Mouse (Mus musculus) cerebellum, postnatal 4 days (tissue): ENCODE results near the gene Mcemp1.
A peak's percentile ranks its signal among the peaks of the same experiment; 100 is the strongest.

Experiments used
- DNase-seq, 2 experiments: peaks; one replicate each; pipeline ENCODE4 v3.0.0; 2022; ENCODE audit warnings: low spot score in 2 of 2, mixed read lengths in 1 of 2

Mcemp1 gene

GRCm38 (mm10) chr8:3671980-3672491, 6.5 kb downstream of the Mcemp1 start, which contains the start of gene Fcor:
Gene Fcor (minus strand): TSS chr8:3672362.
- DNase-seq: peak; percentile 79 to 86

- no peak for DNase-seq
Observed at GRCm38 (mm10) chr8:3674671-3675070, 9.1 kb downstream of the Mcemp1 start.

DNA sequence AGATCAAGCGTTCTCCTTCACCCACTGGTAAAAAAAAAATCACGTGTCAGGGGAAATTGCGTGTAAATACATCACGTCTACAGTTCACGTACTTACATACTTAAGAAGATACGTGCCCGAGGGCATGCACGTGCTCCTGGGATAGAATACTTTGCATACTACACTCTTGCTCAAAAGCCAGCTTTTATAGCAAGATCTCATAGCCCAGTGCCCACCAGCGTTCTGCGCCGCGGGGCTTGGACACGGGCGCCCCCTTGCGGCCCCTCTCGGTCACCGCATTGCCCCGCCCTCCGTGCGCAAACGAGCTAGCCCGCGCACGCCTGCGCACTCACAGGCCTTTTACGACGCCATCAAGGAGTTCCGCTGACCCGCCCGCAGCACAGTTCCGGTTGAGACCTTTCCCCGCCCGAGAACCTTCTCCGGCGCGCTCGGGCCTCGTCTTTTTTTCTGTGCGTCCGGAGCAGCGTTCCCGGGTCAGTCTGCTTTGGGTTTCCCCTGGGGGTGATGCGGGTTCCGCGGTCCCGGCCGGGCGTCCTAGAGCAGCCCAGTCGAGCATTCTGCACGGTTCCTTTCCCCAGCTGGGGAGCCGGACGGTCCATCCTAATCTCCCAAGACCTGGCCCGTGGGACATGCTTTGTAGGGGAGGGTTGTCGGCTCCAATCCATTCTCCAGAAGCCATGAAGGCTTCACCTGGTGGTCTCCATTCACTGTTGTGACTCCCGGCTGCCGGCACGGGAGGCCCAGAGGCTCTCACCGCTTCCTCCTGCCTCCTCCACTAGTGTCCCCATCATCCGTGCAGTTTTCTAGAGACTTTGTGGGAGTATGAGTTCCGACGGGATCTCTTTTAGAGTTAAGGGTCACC, 10.8 kb downstream of the Mcemp1 start, which contains the start of gene Trappc5:
Gene Trappc5, plus strand, starts transcription at position 169 of the 862 bp plus-strand sequence.
- peak; percentile 96 to 98 for DNase-seq

DNA sequence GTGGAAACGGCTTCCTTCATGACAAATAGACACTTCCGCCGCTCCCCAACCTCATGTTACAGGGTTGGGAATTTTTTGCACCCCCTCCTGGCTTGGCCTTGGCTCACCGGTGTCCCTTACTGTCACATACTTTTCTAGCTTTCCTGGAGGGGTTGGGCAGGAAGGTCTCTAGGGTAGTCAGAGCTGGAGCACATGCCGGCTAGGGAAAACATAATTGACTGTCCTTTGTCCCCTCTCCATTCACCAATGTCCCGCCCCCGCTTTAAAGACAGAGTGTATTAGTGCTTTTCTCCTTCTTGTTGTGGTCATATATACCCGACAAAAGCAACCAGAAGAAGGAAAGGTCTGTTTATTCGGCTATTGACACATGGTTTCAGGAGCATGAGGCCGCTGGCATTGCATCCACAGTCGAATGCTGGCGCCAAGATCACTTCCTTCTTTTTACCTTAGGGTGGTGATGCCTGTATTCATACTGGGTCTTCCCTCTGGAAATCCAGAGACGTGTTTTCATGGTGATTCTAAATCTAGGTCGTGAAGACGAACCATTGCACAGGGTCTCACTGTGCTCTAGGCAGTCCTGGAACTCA, 11.5 kb downstream of the Mcemp1 start:
- DNase-seq: no peak

DNA sequence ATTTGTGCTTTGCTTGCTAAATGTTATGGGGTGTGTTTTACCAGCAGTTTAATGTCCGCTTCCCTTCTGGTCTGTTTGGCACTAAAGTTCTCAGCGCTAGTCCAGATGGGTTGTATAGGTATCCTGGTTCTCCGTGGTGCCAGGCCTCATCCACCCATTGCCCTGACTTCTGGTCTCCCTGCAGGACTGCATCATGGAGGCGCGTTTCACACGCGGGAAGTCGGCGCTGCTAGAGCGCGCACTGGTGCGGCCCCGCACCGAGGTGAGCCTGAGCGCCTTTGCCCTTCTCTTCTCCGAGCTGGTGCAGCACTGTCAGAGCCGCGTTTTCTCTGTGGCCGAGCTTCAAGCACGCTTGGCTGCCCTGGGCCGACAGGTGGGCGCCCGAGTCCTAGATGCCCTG, 13.3 kb downstream of the Mcemp1 start:
- no peak for DNase-seq

- DNase-seq: no peak
Observed at GRCm38 (mm10) chr8:3679236-3679635, 13.7 kb downstream of the Mcemp1 start.

GRCm38 (mm10) chr8:3679656-3680055, 14.1 kb downstream of the Mcemp1 start:
- DNase-seq: no peak

DNA sequence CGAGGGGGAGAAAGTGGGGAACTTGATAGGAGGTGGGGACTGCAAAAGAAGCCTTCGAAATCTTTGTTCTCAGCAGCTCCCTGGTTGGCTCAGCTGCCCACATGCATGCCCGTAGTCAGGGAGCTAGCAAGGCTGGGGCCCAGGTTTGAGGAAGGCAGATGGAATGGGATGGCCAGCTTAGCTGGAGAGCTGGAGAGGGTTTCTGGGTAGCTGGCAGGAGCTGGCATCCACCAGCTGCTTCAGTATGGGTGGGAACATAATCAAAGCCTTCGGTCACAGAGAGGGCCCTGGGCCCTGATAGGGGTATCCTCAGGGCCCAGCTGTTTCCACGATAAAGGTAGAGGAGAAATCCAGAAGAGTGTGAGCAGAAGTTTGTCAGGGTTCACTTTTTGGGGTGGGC, 16.9 kb downstream of the Mcemp1 start:
- DNase-seq: peak in 1 of 2 experiments; percentile 52

- DNase-seq: peak in 1 of 2 experiments; percentile 71
Observed at GRCm38 (mm10) chr8:3683408-3684176, 18.0 kb downstream of the Mcemp1 start.

GRCm38 (mm10) chr8:3684530-3684929, 19.0 kb downstream of the Mcemp1 start:
- no peak for DNase-seq

- DNase-seq: no peak
Observed at GRCm38 (mm10) chr8:3685422-3685821, 19.9 kb downstream of the Mcemp1 start.

DNA sequence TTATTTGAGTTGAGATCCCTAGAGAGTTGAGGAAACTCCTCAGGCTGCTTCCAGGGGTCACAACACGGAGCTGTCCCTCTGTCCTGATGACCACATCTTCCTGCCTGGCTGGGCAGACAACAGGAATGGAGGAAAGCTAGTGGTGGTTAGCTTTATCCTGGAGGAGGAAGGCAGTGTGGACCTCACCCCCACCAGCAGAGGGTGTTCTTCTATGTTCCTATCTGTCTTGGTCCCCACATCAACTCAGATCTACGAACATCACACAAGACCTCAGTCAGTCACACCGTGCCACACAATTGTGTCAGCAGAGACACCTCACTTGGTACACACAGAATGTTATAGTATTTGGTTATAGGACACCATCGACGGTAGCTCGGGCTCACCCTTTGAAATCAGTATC, 22.0 kb downstream of the Mcemp1 start:
- DNase-seq: no peak

DNA sequence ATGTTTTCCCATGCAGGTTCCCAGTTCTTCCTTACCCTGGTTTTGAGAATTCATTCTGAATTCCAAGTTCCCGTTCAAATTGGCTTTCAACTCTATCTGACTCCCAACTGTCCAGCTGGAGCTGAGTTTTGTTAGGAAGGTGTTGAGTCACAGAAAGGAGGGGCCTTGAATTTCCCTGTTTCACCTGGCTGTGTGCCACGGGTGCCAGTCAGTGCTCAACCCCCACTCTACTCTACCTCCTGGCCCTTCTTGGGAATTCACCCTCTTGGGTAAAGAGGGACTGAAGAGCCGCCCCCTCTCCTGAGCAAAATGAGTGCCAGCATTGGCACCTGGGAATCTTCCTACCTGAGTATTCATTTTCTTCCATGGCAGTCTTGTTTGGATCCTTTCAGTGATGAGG, 25.2 kb downstream of the Mcemp1 start:
- DNase-seq: no peak

GRCm38 (mm10) chr8:3694121-3694520, 28.6 kb downstream of the Mcemp1 start, which contains the start of gene Fcer2a:
Gene Fcer2a (minus strand): TSS chr8:3694175.
- no peak for DNase-seq

GRCm38 (mm10) chr8:3701491-3701890, 35.9 kb downstream of the Mcemp1 start:
- DNase-seq: no peak

- no peak for DNase-seq
Observed at GRCm38 (mm10) chr8:3705711-3706110, 40.2 kb downstream of the Mcemp1 start.

GRCm38 (mm10) chr8:3707611-3708010, 42.1 kb downstream of the Mcemp1 start:
- DNase-seq: no peak

GRCm38 (mm10) chr8:3710312-3710711, 44.8 kb downstream of the Mcemp1 start:
- no peak for DNase-seq

DNA sequence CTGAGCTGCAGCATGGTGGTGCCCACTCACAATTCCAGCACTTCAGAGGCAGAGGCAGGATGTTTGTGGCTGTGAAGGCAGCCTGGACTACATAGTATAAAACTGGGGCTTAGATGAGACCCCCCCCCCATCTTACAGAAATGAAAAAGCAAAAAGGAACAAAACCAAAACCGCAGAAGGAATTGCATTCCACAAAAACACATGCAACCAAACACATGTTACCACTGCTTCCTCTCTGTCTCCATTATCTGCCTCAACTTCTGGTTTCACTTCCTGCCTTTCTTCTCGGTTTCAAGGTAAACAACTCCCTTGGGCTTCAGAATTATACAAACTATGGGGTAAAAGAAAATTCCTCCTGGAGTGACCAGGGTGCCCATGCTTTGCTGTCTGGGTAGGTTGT, 46.1 kb downstream of the Mcemp1 start:
- no peak for DNase-seq

DNA sequence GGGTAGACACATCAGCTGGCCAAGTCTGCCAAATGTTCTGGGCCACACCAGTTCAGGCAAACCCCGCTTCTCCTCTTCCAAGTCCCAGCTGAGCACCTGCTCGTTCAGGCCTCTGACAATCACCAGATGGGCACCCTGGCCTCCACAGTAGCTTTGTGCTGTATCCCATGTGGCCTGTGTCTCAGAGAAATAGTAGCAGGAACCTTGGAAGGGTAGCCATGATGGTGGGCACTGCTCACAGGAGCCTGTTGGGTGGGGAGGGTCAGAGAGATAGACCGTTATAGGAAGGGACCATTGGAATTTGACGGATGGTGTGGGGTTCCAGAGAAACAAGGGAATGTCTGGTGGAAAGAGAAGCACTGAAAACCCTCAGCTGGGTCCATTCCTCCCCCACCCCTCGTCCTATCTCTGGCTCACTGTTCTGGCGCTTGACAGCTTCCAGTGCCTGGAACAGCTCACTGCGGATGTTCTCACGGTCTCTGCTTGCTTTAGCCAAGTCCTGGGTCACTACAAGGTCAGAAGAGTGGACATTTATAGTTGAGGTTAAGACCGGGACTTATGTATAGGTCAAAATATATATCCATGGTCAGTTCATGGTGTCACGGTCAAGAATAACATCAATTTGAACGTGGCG, 51.9 kb downstream of the Mcemp1 start:
- DNase-seq: no peak

- DNase-seq: peak; percentile 50 to 76
Observed at GRCm38 (mm10) chr8:3718559-3718958, 53.0 kb downstream of the Mcemp1 start.
